Mouse (Mus musculus) stomach, embryonic 16.5 days (tissue): ENCODE measurements around the gene Epp13. TPM values are rescaled to one million over a fixed set of nuclear protein-coding genes. Genes with fewer than 3 reads are reported as not detected.
"Not testable (repeated sequence)": the region's sequence is repeated elsewhere in the genome, so short reads cannot be mapped to it uniquely, and the experiment has no call there.

ENCODE experiments used
- ATAC-seq: fragments of 200-750 bp; cut with Nextera tagmentation; 2 replicates; pipeline ENCODE4 v1.8.0; 2017; ENCODE audit warnings: moderate number of reproducible peaks, moderate TSS enrichment; ENCODE audit not compliant: insufficient read depth, low FRiP score
- H3K27ac ChIP-seq: fragments of 300-500 bp; sonication (generic); 2 replicates; pipeline ENCODE4 v1.5.1; 2014; ENCODE audit warnings: low read length
- H3K27me3 ChIP-seq: fragments of 300-500 bp; sonication (generic); 2 replicates; pipeline ENCODE4 v1.6.1; 2014; ENCODE audit warnings: low read length, control low read depth, mixed read lengths; ENCODE audit not compliant: control insufficient read depth, insufficient read depth
- H3K36me3 ChIP-seq: fragments of 300-500 bp; sonication (generic); 2 replicates; pipeline ENCODE4 v1.6.1; 2014; ENCODE audit warnings: low read length; ENCODE audit not compliant: control insufficient read depth, insufficient read depth
- H3K4me1 ChIP-seq: fragments of 300-500 bp; sonication (generic); 2 replicates; pipeline ENCODE4 v1.6.1; 2014; ENCODE audit warnings: low read length, control low read depth, mixed read lengths; ENCODE audit not compliant: control insufficient read depth, insufficient read depth
- H3K4me2 ChIP-seq: fragments of 300-500 bp; sonication (generic); 2 replicates; pipeline ENCODE4 v1.6.1; 2014; ENCODE audit warnings: low read depth, low read length, mixed read lengths
- H3K4me3 ChIP-seq: fragments of 300-500 bp; sonication (generic); replicated peaks from 2 replicates; pipeline ENCODE4 v1.5.1; 2014; ENCODE audit warnings: mild to moderate bottlenecking, low read length
- H3K9ac ChIP-seq: fragments of 300-500 bp; sonication (generic); 2 replicates; pipeline ENCODE4 v1.6.1; 2014; ENCODE audit warnings: low read length
- H3K9me3 ChIP-seq: fragments of 300-500 bp; sonication (generic); replicated peaks from 2 replicates; pipeline ENCODE4 v1.6.1; 2016; ENCODE audit warnings: low read length, control low read depth; ENCODE audit not compliant: control insufficient read depth
- WGBS: fragments of 180-500 bp; shearing (Covaris S2); extraction: QIAGEN DNeasy Blood & Tissue Kit; methylation state at CpG from one replicate; pipeline ENCODE4 v1.1.7; 2014; 5-methylcytosine and 5-hydroxymethylcytosine counted together
- polyA plus RNA-seq: library from polyadenylated mRNA; unstranded; fragments of >200 nt; fragmentation: Nextera tagmentation; extraction: Ambion mirVana; gene quantifications from 2 replicates; pipeline ENCODE4 v1.2.1, GENCODE M21; 2015

Epp13 gene
- polyA plus RNA-seq, 1 experiment from 2014 or later = not detected

DNA sequence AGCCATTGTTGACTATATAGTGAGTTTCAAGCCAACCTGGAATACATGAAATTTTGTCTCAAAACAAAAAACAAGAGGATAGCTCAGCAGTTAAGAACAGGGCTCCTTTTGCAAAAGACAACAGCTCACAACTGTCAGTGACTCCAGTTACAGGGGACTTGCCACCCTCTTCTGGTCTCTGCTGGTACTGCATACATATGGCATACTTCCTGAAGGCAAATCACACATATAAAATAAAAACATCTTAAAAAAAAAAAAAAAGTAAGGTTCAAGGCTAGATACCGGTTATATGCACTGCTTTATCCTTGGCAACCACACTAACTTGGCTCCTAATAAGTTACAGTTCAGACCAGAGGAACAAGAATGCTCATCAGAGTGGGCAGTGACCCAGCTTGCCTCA is 30.2 kb downstream of the Epp13 start:
- Histone ChIP-seq H3K4me3 (peak overlapping the region; percentile 61), H3K4me1 (peaks cover 12% of the 10 kb centered on the region), H3K4me2 (peak overlapping the region; percentile 56), H3K9me3 (no peaks in the 10 kb centered on the region), H3K27ac (no peak overlapping the region), H3K27me3 (no peaks in the 10 kb centered on the region), H3K9ac (no peak overlapping the region), H3K36me3 (no peaks in the 10 kb centered on the region)
- WGBS = 6% methylated on average over 1 of the region's 1 CpGs
- no peak for ATAC-seq

DNA sequence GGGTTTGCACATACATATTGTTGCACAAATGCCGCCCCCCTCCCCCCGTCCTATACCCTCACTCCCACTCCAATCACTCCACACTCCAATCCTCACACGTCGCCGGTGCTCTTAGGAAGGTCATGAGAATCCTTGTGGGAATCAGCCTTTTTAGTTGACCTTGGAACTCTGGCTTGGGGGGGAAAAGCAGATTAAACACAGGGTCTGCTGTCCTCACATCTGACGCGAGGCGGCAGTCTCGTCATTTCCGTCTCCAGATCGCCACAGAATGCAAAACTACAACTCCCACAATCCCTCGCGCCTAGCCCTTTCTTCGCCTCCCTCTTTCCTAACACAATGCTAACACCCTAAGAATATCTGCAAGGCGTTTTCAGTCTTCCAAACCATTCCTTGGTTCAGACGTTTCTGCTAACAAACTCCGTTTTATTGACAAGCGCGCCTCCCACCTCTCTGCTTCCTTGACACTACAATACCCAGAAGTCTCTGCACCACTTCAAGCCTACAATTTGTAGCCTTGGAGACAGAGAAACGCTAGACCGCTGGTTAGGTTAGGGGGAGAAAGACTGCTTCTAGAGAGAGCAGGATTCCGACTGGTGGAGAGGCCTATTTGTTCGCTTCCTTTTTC is 31.1 kb downstream of the Epp13 start:
- Histone ChIP-seq H3K36me3 (no peaks in the 10 kb centered on the region), H3K9ac (peak overlapping the region; percentile 77), H3K27me3 (no peaks in the 10 kb centered on the region), H3K4me2 (peak overlapping the region; percentile 56), H3K9me3 (no peaks in the 10 kb centered on the region), H3K4me3 (peak overlapping the region; percentile 61), H3K4me1 (peaks cover 15% of the 10 kb centered on the region), H3K27ac (peak overlapping the region; percentile 90)
- peak; percentile 61 for ATAC-seq
- WGBS = under 1% methylated on average over 23 of the region's 23 CpGs

DNA sequence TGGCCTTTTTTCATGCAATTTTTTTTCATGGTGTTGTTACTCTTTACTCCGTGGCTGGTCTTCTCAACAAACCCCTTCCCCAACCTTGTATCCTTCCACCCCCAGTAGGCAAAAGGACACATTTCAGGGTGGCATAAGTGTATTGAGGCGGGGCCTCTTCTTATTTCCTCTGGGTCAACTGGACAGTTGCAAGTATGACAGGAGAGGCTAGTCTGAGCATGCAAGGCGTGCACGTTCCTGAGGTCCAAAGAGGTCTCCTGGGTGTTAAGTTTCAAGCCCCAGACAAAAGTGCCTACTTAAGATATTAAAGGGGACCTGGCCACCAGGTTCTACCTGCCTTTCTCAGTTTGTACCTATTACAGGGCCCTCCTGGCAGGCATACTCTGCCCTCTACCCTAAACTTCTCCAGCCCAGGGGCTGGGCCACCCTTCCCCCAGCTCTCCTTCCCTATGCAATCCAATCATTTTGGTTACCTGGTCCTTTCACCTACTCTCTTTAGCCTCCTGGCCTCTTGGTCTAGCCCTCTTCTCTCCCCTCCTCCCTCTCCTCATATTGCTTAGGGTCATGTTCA is 32.0 kb downstream of the Epp13 start:
- Histone ChIP-seq H3K4me3 (no peak overlapping the region), H3K4me2 (no peak overlapping the region), H3K9ac (no peak overlapping the region), H3K27ac (no peak overlapping the region), H3K27me3 (no peaks in the 10 kb centered on the region), H3K4me1 (peaks cover 15% of the 10 kb centered on the region), H3K9me3 (no peaks in the 10 kb centered on the region), H3K36me3 (no peaks in the 10 kb centered on the region)
- 82% methylated on average over 4 of the region's 4 CpGs for WGBS
- no peak for ATAC-seq

DNA sequence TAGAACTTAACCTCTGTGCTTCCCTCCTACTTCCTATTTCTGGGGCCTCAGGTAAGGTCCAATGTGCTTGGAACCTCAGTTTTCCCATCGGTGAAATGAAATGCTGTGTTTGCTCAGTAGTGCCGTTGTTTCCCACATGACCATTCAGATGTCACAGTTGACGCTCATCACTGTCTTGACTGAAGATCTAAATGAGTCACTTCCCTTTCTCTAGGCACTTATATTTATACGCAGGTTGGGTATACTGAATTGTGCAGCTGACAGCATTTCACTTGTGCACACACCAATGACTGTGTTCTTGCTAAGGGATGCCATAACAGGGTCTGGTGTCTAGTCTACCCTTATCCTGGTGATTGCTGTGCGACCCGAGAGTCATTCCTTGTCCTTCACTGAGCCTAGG is 32.9 kb downstream of the Epp13 start:
- Histone ChIP-seq H3K4me1 (peaks cover 15% of the 10 kb centered on the region), H3K4me2 (no peak overlapping the region), H3K9ac (no peak overlapping the region), H3K27ac (no peak overlapping the region), H3K36me3 (no peaks in the 10 kb centered on the region), H3K4me3 (no peak overlapping the region), H3K27me3 (no peaks in the 10 kb centered on the region), H3K9me3 (no peaks in the 10 kb centered on the region)
- no peak for ATAC-seq
- WGBS = 85% methylated on average over 6 of the region's 6 CpGs

DNA sequence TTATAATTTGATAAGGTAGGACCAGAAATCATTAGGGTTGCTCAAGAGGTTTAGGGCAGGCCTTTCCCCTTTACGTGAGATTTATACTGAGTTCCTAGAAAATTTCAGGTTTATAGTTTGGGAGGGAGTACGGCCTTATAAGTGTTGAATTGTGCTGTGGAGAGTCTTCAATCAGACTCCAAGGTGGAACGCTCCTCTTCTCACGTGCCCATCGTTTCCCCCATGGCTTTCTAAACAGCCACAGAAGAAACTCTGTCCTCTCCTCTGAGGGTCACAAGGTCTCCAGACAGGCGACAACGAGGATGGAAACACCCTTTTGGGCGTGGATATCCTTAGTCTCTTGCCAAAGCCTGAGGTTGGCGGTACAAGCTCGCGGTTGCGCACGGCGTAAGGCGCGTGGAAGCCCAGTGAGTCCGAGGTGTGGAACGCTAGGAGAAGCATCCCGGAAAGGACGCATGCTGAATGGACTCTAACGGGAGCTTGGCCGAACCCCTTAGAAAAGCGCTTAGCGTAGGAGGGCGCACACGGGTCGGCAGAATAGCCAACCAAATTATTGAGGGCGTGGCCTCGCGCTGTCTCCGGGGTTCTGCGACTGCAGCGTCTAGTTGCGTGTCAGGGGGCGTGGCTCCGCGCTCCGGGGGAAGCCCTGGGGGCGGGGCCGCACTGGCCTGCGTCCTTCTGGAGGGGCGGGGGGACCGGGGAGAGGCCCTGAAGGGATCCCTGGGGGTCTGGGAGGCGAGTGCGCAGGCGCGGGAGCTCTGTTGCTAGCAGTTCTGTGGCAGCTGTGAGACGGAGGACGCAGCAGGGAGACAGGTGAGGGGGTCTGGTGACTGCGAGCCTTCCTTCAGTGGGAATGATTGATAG is 33.6 kb downstream of the Epp13 start, which contains the start of gene Zfp667:
Gene Zfp667 (plus strand): TSS at position 738 of the 864 bp plus-strand sequence.
- H3K36me3 ChIP-seq = no peaks in the 10 kb centered on the region
- peak within 1 kb of the TSS; percentile 69 for H3K27ac ChIP-seq
- H3K9ac ChIP-seq = peak within 1 kb of the TSS; percentile 73
- peak within 1 kb of the TSS; percentile 52 for H3K4me3 ChIP-seq
- WGBS = 3% methylated on average over 47 of the region's 50 CpGs
- H3K4me2 ChIP-seq = peak within 1 kb of the TSS; percentile 78
- no peaks in the 10 kb centered on the region for H3K27me3 ChIP-seq
- no peaks in the 10 kb centered on the region for H3K9me3 ChIP-seq
- H3K4me1 ChIP-seq = peaks cover 15% of the 10 kb centered on the region
- peak; percentile 91 for ATAC-seq

DNA sequence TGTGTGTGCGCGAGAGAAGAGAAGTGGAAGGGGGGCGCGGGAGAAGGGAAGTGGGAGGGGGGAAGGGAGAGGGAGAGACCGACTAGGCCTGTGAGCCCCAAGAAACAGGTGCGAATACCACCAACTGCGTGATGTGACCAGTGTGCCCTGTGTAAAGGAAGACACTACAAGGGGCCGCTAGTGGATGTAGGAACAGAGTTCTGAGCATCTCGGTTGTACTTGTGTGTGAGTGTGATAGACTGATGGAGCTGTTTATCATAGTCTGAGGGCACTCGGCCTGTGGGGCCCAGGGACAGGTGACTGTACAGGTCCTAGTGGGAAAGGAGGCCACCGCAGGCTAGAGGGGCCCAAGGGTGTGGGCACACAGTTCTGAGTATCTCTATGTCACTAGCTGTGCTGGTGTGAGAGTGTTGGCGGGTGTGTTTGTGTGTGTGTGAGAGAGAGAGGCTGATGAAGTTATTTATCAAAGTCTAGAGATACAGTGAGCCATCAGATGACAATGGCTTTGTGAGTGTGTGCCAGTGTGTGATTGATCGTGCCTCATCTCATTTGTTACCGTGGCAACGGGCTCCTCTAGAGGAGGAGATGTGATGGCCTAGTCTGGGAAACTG is 34.5 kb downstream of the Epp13 start:
- peak overlapping the region; percentile 78 for H3K4me2 ChIP-seq
- H3K9ac ChIP-seq = peak overlapping the region; percentile 73
- H3K4me1 ChIP-seq = peaks cover 15% of the 10 kb centered on the region
- no peaks in the 10 kb centered on the region for H3K36me3 ChIP-seq
- peak; percentile 6; the same call in 1 of the 2 replicates for ATAC-seq
- H3K9me3 ChIP-seq = no peaks in the 10 kb centered on the region
- no peaks in the 10 kb centered on the region for H3K27me3 ChIP-seq
- peak overlapping the region; percentile 52 for H3K4me3 ChIP-seq
- H3K27ac ChIP-seq = peak overlapping the region; percentile 30; the same call in 1 of the 2 replicates
- WGBS = 18% methylated on average over 15 of the region's 15 CpGs

DNA sequence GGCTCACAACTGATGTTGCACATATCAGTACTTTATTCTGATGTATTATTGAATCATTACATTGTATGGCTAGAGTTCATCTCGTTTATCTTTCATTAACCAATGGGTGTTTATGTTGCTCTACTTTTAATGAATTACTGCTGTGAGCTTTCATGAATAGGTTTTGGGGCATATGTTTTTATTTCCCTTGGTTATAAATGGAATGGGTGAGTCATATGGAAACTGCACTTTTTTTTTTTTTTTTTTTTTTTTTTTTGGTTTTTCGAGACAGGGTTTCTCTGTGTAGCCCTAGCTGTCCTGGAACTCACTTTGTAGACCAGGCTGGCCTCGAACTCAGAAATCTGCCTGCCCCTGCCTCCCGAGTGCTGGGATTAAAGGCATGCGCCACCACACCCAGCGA is 38.6 kb downstream of the Epp13 start:
- not testable (repeated sequence) for H3K9ac ChIP-seq, H3K27ac ChIP-seq, H3K36me3 ChIP-seq, ATAC-seq, H3K4me3 ChIP-seq, H3K4me2 ChIP-seq, H3K9me3 ChIP-seq, H3K27me3 ChIP-seq
- 93% methylated on average over 5 of the region's 6 CpGs for WGBS
- peaks cover 11% of the 10 kb centered on the region for H3K4me1 ChIP-seq

DNA sequence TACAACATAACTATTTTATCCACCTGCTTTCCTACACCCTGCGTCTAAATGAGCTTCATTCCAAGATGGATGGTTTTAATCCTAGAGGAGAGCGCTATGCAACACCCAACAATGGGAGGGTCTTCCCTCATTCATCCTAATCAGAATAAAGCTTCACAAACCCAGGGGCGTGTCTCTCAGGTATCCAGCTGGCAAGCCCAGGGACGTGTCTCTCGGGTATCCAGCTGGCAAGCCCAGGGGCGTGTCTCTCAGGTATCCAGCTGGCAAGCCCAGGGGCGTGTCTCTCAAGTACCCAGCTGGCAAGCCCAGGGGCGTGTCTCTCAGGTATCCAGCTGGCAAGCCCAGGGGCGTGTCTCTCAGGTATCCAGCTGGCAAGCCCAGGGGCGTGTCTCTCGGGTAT is 48.3 kb downstream of the Epp13 start:
- H3K27ac ChIP-seq, H3K4me3 ChIP-seq, H3K27me3 ChIP-seq, ATAC-seq, H3K4me2 ChIP-seq, H3K9me3 ChIP-seq, H3K9ac ChIP-seq, H3K4me1 ChIP-seq: not testable (repeated sequence)
- H3K36me3 ChIP-seq = peaks cover 13% of the 10 kb centered on the region
- WGBS = 61% methylated on average over 11 of the region's 11 CpGs
